Comparison of ENCODE assay signal across 20 mouse cellular contexts in genomic region chr10:43630634-43631033, GRCm38 (mm10). TPM values are rescaled to one million over a fixed set of nuclear protein-coding genes. Genes with fewer than 3 reads are reported as not detected.
DNase-seq lines count a peak whose midpoint lies in the region; ATAC-seq and TF ChIP-seq lines count a peak whose summit lies in the region.
"Had no signal": no experiment of that assay in that cellular context is flagged by ENCODE, and none has a peak within 500 bp of the region (broad histone marks: within the 10 kb centered on the region; RNA-seq: fewer than 3 reads in every experiment).

No protein-coding gene starts in this region.

- no peaks in the 10 kb centered on the region for H3K27me3 ChIP-seq in forebrain, embryonic 15.5 days
- H3K27me3 ChIP-seq in forebrain, embryonic 10.5 days (ENCODE audit: poor library complexity, severe bottlenecking), result no peaks in the 10 kb centered on the region
- no peaks in the 10 kb centered on the region for H3K27me3 ChIP-seq in G1E (ENCODE audit: insufficient read depth, low read length)
- H3K27me3 ChIP-seq in liver, embryonic 16.5 days (ENCODE audit: control insufficient read depth, insufficient read depth, low read depth, low read length), result no peaks in the 10 kb centered on the region
- H3K27me3 ChIP-seq: embryonic facial prominence, embryonic 12.5 days; lung, embryonic 15.5 days had no signal

- H3K4me1 ChIP-seq in forebrain, embryonic 15.5 days, result peaks cover 13% of the 10 kb centered on the region; the same call in 1 of the 2 replicates
- H3K4me1 ChIP-seq in forebrain, embryonic 10.5 days, result no peaks in the 10 kb centered on the region
- peaks cover 23% of the 10 kb centered on the region; the same call in 1 of the 2 replicates for H3K4me1 ChIP-seq in G1E (ENCODE audit: insufficient read depth, low read depth, low read length)
- H3K4me1 ChIP-seq in liver, embryonic 16.5 days (ENCODE audit: control insufficient read depth, low read depth, low read length), result peaks cover 58% of the 10 kb centered on the region
- H3K4me1 ChIP-seq: heart, embryonic 10.5 days; lung, embryonic 15.5 days; midbrain, embryonic 10.5 days had no signal

- no peak overlapping the region for H3K27ac ChIP-seq in forebrain, embryonic 15.5 days (replicated peaks)
- no peak overlapping the region for H3K27ac ChIP-seq in forebrain, embryonic 10.5 days
- H3K27ac ChIP-seq in liver, embryonic 16.5 days (ENCODE audit: low read length), result peak overlapping the region; percentile 98
- H3K27ac ChIP-seq: embryonic facial prominence, embryonic 12.5 days; heart, embryonic 10.5 days; lung, embryonic 15.5 days; midbrain, embryonic 10.5 days had no signal

- no peaks in the 10 kb centered on the region for H3K36me3 ChIP-seq in forebrain, embryonic 15.5 days
- no peaks in the 10 kb centered on the region for H3K36me3 ChIP-seq in forebrain, embryonic 10.5 days (replicated peaks)
- H3K36me3 ChIP-seq in G1E (replicated peaks), result no peaks in the 10 kb centered on the region
- peaks cover 8% of the 10 kb centered on the region for H3K36me3 ChIP-seq in liver, embryonic 16.5 days (ENCODE audit: control insufficient read depth, insufficient read depth)
- H3K36me3 ChIP-seq: embryonic facial prominence, embryonic 12.5 days; heart, embryonic 10.5 days; lung, embryonic 15.5 days; midbrain, embryonic 10.5 days had no signal

- H3K4me2 ChIP-seq in forebrain, embryonic 15.5 days (replicated peaks), result no peak overlapping the region
- peak overlapping the region; percentile 62 for H3K4me2 ChIP-seq in liver, embryonic 16.5 days (ENCODE audit: low read depth, low read length)
- H3K4me2 ChIP-seq: embryonic facial prominence, embryonic 12.5 days; lung, embryonic 15.5 days had no signal

- WGBS in forebrain, embryonic 15.5 days, result 81% methylated on average over 4 of the region's 4 CpGs
- WGBS in forebrain, embryonic 10.5 days, result 81% methylated on average over 4 of the region's 4 CpGs
- WGBS in liver, embryonic 16.5 days (ENCODE audit: insufficient replicate concordance), result 27% methylated on average over 4 of the region's 4 CpGs

- H3K9ac ChIP-seq in forebrain, embryonic 15.5 days (replicated peaks), result no peak overlapping the region
- peak overlapping the region; percentile 59 for H3K9ac ChIP-seq in liver, embryonic 16.5 days (ENCODE audit: low read depth, low read length)
- H3K9ac ChIP-seq: embryonic facial prominence, embryonic 12.5 days; lung, embryonic 15.5 days had no signal

- H3K4me3 ChIP-seq in forebrain, embryonic 15.5 days, result no peak overlapping the region
- H3K4me3 ChIP-seq in forebrain, embryonic 10.5 days, result no peak overlapping the region
- H3K4me3 ChIP-seq in G1E (ENCODE audit: low read depth, low read length), result no peak overlapping the region
- H3K4me3 ChIP-seq in liver, embryonic 16.5 days (ENCODE audit: low read depth, low read length), result no peak overlapping the region
- H3K4me3 ChIP-seq: embryonic facial prominence, embryonic 12.5 days; heart, embryonic 10.5 days; lung, embryonic 15.5 days; midbrain, embryonic 10.5 days had no signal

- ATAC-seq in forebrain, embryonic 15.5 days (replicated peaks), result peak; percentile 39; the same call in 1 of the 2 replicates
- 0 out of 2 replicates have a peak, but pooled peaks have one; percentile 28 for ATAC-seq in G1E (ENCODE audit: extremely low read depth, insufficient number of reproducible peaks, low FRiP score, poor library complexity, severe bottlenecking)
- ATAC-seq in erythroid progenitor cell, adult 5-6 weeks (replicated peaks; ENCODE audit: low FRiP score, poor library complexity, severe bottlenecking), result peak; percentile 87
- ATAC-seq in liver, embryonic 16.5 days (ENCODE audit: low read depth), result peak; percentile 93

- no peak for TF ChIP-seq CTCF in G1E (IDR thresholded peaks at IDR 0.05; ENCODE audit: low read depth, low read length)

- no peak for DNase-seq in forebrain, embryonic 10.5 days (ENCODE audit: extremely low spot score, low spot score)
- DNase-seq in G1E (ENCODE audit: low spot score) (no peak), adipocyte (ENCODE audit: low spot score) (no peak)
- no peak for DNase-seq in thymus, adult 18-20 months
- no peak for DNase-seq in cerebellum, postnatal 25 days
- DNase-seq: adrenal gland, postnatal 10 days; cerebellum, postnatal 14 days; gastrocnemius, postnatal 25 days; heart, postnatal 36 days; kidney, adult 8-10 months; kidney, postnatal 36 days; left cerebral cortex, postnatal 4 days; thymus, postnatal 25 days had no signal

- no peaks in the 10 kb centered on the region for H3K9me3 ChIP-seq in forebrain, embryonic 15.5 days
- H3K9me3 ChIP-seq in forebrain, embryonic 10.5 days, result no peaks in the 10 kb centered on the region
- peaks cover 8% of the 10 kb centered on the region for H3K9me3 ChIP-seq in G1E (replicated peaks)
- peaks cover 7% of the 10 kb centered on the region for H3K9me3 ChIP-seq in liver, embryonic 16.5 days (replicated peaks; ENCODE audit: control insufficient read depth, low read length)
- H3K9me3 ChIP-seq: embryonic facial prominence, embryonic 12.5 days; lung, embryonic 15.5 days; midbrain, embryonic 10.5 days had no signal

RNA-seq across cellular contexts. Expression of gene Cd24a, which starts 52.5 kb away (rescaled TPM):
- 899 and 974 TPM in 2 replicates for polyA plus RNA-seq in forebrain, embryonic 15.5 days (2015; fragmentation: Nextera tagmentation; extraction: Ambion mirVana)
- 183 and 206 TPM in 2 replicates for polyA plus RNA-seq in forebrain, embryonic 10.5 days (2016; fragmentation: Nextera tagmentation; extraction: Ambion mirVana)
- total RNA-seq in G1E (2014; fragmentation: Nextera tagmentation), result 934 and 1,184 TPM in 2 replicates
- total RNA-seq in G1E (2017), result 1,061 and 1,162 TPM in 2 replicates
- polyA plus RNA-seq in G1E (2012), result 235 and 260 TPM in 2 replicates
- total RNA-seq in erythroid progenitor cell, adult 5-6 weeks (2015; ENCODE audit: low replicate concordance), result 6,032 and 6,430 TPM in 2 replicates
- 6,106 and 7,183 TPM in 2 replicates for total RNA-seq in erythroid progenitor cell, adult 5-6 weeks (2017; ENCODE audit: low replicate concordance)
- 927 and 938 TPM in 2 replicates for polyA plus RNA-seq in liver, embryonic 16.5 days (2015; fragmentation: Nextera tagmentation; extraction: Ambion mirVana)

Comparison
In these comparisons a context has a peak if more than half of its experiments do, and no peak if none do; other contexts are left out.
1. ATAC-seq: peak in every context shown above with its lines; median percentile 93 in liver, embryonic 16.5 days; 87 in erythroid progenitor cell, adult 5-6 weeks; 39 in forebrain, embryonic 15.5 days; 28 in G1E.